Mouse (Mus musculus) neural tube, embryonic 14.5 days (tissue): ENCODE data around the gene Myh10. TPM values are rescaled to one million over a fixed set of nuclear protein-coding genes. Genes with fewer than 3 reads are reported as not detected.
"Not testable (repeated sequence)": the region's sequence is repeated elsewhere in the genome, so short reads cannot be mapped to it uniquely, and the experiment has no call there.

ENCODE experiments used
- ATAC-seq: fragments of 200-750 bp; cut with Nextera tagmentation; 2 replicates; pipeline ENCODE4 v1.8.0; 2017; ENCODE audit warnings: low read depth, mild to moderate bottlenecking, moderate TSS enrichment, moderate library complexity
- H3K27ac ChIP-seq: fragments of 300-500 bp; sonication (generic); 2 replicates; pipeline ENCODE4 v1.5.1; 2014; ENCODE audit warnings: low read depth, mild to moderate bottlenecking, control low read depth, low read length, moderate library complexity, mixed read lengths
- H3K27me3 ChIP-seq: fragments of 300-500 bp; sonication (generic); 2 replicates; pipeline ENCODE4 v1.6.1; 2014; ENCODE audit warnings: low read length; ENCODE audit not compliant: control insufficient read depth, insufficient read depth
- H3K36me3 ChIP-seq: fragments of 300-500 bp; sonication (generic); 2 replicates; pipeline ENCODE4 v1.6.1; 2014; ENCODE audit warnings: low read length, mixed read lengths; ENCODE audit not compliant: control insufficient read depth, insufficient read depth
- H3K4me1 ChIP-seq: fragments of 300-500 bp; sonication (generic); 2 replicates; pipeline ENCODE4 v1.6.1; 2014; ENCODE audit warnings: low read length; ENCODE audit not compliant: control insufficient read depth, insufficient read depth
- H3K4me2 ChIP-seq: fragments of 300-500 bp; sonication (generic); 2 replicates; pipeline ENCODE4 v1.6.1; 2014; ENCODE audit warnings: mild to moderate bottlenecking, low read depth, low read length, control low read depth
- H3K4me3 ChIP-seq: fragments of 300-500 bp; sonication (generic); 2 replicates; pipeline ENCODE4 v1.5.1; 2014; ENCODE audit warnings: low read depth, low read length, control low read depth, mixed read lengths
- H3K9ac ChIP-seq: fragments of 300-500 bp; sonication (generic); replicated peaks from 2 replicates; pipeline ENCODE4 v1.6.1; 2014; ENCODE audit warnings: low read depth, mild to moderate bottlenecking, control low read depth, low read length, mixed read lengths
- H3K9me3 ChIP-seq: fragments of 300-500 bp; sonication (generic); 2 replicates; pipeline ENCODE4 v1.6.1; 2016; ENCODE audit warnings: low read length; ENCODE audit not compliant: control insufficient read depth
- WGBS: fragments of 180-500 bp; shearing (Covaris S2); extraction: QIAGEN DNeasy Blood & Tissue Kit; methylation state at CpG from one replicate; pipeline ENCODE4 v1.1.7; 2014; 5-methylcytosine and 5-hydroxymethylcytosine counted together
- polyA plus RNA-seq: library from polyadenylated mRNA; unstranded; fragments of >200 nt; fragmentation: Nextera tagmentation; extraction: Ambion mirVana; gene quantifications from 2 replicates; pipeline ENCODE4 v1.2.1, GENCODE M21; 2014

The Myh10 gene
- polyA plus RNA-seq, 1 experiment from 2014 or later, result 92.2 TPM

DNA sequence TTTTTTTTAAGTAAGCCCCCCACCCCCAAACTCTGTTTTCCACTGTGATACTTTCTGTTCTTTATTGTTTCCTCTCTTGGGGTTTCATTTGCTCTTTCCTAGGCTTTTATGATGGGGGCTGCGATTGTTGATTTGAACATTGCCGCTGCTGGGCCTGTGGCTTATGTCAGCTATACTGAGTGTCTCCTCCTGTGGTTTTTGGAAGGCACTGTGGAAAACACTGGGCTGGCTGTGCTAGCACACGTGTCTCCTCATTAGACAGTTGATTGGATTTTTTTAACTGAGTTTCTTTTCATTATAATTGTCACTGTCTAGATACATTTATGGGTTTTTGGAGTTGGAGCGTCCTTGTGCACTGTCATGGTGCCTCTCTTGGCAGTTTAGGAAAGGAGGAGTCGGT lies 39.4 kb downstream of the Myh10 start:
- WGBS, result 71% methylated on average over 5 of the region's 5 CpGs
- H3K4me3 ChIP-seq, result no peak overlapping the region
- H3K27me3 ChIP-seq, result no peaks in the 10 kb centered on the region
- no peaks in the 10 kb centered on the region for H3K9me3 ChIP-seq
- H3K4me1 ChIP-seq, result 0 out of 2 replicates have a peak, but pooled peaks cover 2% of the 10 kb centered on the region
- no peak for ATAC-seq
- H3K9ac ChIP-seq, result no peak overlapping the region
- H3K4me2 ChIP-seq, result no peak overlapping the region
- H3K36me3 ChIP-seq, result peaks cover 9% of the 10 kb centered on the region; the same call in 1 of the 2 replicates
- no peak overlapping the region for H3K27ac ChIP-seq

DNA sequence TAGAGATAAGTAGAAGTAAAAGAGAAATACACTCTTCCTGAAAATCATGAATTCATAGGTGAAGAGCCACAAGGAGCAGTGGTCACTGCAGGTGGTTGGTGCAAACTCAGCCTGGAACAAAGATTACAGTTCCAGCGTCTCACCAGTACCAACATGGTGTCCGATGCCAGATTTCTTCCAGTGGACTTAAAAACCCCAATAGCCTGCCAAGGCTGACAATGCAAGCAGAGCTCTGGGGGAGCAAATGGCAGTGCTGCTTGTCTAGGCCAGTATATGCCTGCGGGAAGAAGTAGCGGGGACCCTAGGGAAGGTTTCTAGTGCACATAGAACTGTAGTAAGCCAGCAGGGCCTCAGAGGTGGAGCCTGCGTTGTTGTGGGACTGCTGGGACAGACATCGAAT lies 40.7 kb downstream of the Myh10 start:
- Histone ChIP-seq H3K4me2 (no peak overlapping the region), H3K27me3 (no peaks in the 10 kb centered on the region), H3K4me3 (no peak overlapping the region), H3K9ac (no peak overlapping the region), H3K36me3 (peaks cover 13% of the 10 kb centered on the region; the same call in 1 of the 2 replicates), H3K4me1 (0 out of 2 replicates have a peak, but pooled peaks cover 2% of the 10 kb centered on the region), H3K9me3 (no peaks in the 10 kb centered on the region), H3K27ac (no peak overlapping the region)
- 86% methylated on average over 6 of the region's 6 CpGs for WGBS
- no peak for ATAC-seq

DNA sequence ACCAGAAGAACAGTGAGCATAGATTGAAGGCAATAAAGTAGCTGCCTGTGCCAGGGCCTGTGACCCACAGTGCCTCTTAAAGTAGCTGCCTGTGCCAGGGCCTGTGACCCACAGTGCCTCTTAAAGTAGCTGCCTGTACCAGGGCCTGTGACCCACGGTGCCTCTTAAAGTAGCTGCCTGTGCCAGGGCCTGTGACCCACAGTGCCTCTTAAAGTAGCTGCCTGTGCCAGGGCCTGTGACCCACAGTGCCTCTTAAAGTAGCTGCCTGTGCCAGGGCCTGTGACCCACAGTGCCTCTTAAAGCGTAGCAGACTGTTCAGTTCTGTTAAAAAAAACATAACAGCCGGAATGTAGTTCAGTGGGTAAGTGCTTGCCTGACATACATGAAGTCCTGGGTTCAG lies 42.0 kb downstream of the Myh10 start:
- not testable (repeated sequence) for H3K9me3 ChIP-seq, H3K27ac ChIP-seq, H3K4me1 ChIP-seq, H3K4me3 ChIP-seq, H3K4me2 ChIP-seq, ATAC-seq, H3K27me3 ChIP-seq, H3K9ac ChIP-seq
- H3K36me3 ChIP-seq, result peaks cover 13% of the 10 kb centered on the region; the same call in 1 of the 2 replicates
- WGBS, result 91% methylated on average over 3 of the region's 3 CpGs

DNA sequence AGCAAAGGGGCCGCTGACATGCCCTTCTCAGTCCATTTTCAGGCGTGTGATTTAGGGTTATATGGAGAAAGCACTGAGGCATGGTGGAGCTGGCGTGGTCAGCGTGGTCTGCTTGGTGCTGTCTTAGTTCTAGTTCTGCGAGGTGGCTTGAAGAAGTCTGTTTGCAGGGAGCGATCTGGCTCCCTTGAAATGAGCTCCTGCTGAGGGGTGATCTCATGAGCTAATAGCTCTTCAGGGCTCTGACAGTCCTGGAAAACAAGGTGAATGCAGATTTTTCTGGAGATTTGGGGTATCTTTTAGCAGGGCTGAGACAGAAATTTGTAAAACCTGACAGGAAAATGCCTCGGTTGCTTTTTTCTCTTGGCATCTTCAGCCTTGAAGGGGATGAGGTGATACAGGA lies 48.1 kb downstream of the Myh10 start:
- no peak overlapping the region for H3K9ac ChIP-seq
- no peaks in the 10 kb centered on the region for H3K27me3 ChIP-seq
- no peak overlapping the region for H3K4me3 ChIP-seq
- peaks cover 13% of the 10 kb centered on the region; the same call in 1 of the 2 replicates for H3K36me3 ChIP-seq
- no peaks in the 10 kb centered on the region for H3K4me1 ChIP-seq
- ATAC-seq, result no peak
- no peak overlapping the region for H3K27ac ChIP-seq
- 84% methylated on average over 7 of the region's 7 CpGs for WGBS
- H3K9me3 ChIP-seq, result no peaks in the 10 kb centered on the region
- no peak overlapping the region for H3K4me2 ChIP-seq

DNA sequence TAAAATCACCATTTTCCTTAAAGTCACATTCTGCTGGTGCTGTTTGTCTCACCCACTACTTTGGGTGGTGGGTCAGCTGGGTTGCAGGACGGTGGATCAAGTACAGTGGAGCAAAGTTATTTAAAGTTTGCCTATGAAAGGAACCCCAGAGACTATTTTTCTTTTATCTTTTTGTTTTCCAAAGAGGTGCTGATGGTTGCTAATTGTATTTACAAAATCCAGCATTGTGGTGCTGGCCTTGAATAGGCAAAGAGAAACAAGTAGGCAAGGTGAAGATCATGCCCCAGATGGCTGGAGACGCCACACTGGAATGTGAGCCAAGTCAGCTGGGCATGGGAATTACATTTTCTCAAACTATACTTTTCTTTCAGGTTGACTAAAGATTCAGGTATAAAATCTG lies 51.3 kb downstream of the Myh10 start:
- Histone ChIP-seq H3K9me3 (no peaks in the 10 kb centered on the region), H3K9ac (no peak overlapping the region), H3K36me3 (peaks cover 5% of the 10 kb centered on the region; the same call in 1 of the 2 replicates), H3K4me2 (no peak overlapping the region), H3K4me3 (no peak overlapping the region), H3K27me3 (no peaks in the 10 kb centered on the region), H3K4me1 (peaks cover 12% of the 10 kb centered on the region; the same call in 1 of the 2 replicates), H3K27ac (no peak overlapping the region)
- 80% methylated on average over 2 of the region's 2 CpGs for WGBS
- no peak for ATAC-seq

DNA sequence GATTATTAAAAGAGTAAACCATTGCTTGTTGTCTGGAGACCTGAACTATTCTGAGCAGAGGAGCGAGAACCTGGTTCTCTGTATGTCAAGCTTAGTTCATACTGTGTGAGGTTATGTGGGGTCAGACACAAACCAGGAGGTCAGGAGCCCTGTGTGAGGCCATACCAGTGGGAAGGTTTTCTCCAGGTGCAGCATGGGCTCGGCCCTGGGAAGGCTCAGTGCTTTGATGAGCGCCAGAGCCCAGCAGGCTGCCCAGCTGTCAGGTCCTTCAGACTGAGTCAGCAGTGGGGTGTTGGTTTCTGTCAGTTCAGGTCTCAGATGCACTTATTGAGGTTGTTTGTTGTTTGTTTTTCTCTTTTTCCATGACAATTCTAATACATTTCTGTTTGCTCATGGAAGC lies 52.8 kb downstream of the Myh10 start:
- WGBS, result 80% methylated on average over 3 of the region's 3 CpGs
- Histone ChIP-seq H3K27me3 (no peaks in the 10 kb centered on the region), H3K4me3 (no peak overlapping the region), H3K9me3 (no peaks in the 10 kb centered on the region), H3K4me1 (peaks cover 12% of the 10 kb centered on the region; the same call in 1 of the 2 replicates), H3K4me2 (no peak overlapping the region), H3K36me3 (peaks cover 5% of the 10 kb centered on the region; the same call in 1 of the 2 replicates), H3K9ac (no peak overlapping the region), H3K27ac (no peak overlapping the region)
- ATAC-seq, result no peak

DNA sequence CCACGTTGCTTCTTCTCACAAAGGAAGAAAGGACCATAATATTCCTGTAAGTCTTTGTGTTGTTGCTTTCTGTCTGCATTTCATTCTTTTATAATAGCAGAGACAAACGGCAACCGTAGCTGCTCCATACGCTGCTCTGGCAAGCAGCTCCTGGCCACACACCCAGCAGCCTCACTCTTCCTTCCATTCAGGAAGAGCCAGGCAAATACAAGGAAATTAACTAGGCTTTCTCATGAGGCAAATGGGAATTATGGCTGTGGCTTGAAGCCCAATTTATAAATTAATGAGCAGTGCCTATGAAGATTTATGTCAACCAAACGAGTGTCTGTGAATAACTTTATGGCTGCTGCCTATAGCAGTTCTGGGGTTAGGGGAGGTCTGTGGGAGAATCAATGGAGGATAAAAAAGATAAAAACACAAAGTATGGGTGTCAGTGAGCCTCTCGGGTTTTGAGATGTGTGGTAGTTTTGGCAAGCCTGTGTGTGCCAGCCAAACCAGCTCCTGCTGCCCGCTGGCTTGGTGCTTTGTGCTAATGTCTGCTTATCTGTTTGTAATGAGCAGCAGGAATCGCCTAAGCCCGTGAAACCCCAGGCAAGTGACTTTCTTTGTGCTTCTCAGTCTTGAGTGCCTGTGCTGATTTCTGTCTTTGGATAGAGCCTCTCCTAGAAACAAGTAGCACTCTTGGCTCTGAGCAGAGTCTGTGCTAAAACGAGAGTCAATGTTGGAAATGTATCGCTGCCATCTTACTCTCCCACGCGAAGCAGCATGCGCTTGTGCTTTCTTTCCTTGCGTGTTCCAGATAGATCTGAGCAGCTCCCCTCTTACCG lies 54.2 kb downstream of the Myh10 start:
- ATAC-seq, result peak; percentile 73
- 49% methylated on average over 16 of the region's 16 CpGs for WGBS
- H3K9ac ChIP-seq, result no peak overlapping the region

DNA sequence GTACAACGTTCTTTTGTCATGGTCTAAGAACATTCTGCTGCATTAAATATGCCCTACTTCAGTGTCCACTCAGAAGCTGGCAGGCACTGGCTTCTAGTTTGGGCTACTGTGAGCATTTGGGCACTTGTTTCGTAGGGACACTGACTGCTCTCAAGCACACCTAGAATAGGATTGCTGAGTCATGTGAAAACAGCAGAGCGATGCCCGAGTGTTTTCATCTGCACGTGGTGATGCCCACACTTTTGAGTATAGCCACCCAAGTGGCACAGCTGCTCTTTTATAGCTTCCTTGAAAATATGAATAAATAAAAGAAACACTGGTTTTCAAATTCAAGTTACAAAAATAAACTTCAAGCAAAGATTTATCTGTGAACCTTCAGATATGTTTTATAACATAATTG lies 56.8 kb downstream of the Myh10 start:
- Histone ChIP-seq H3K4me3 (no peak overlapping the region), H3K9ac (no peak overlapping the region), H3K27me3 (no peaks in the 10 kb centered on the region), H3K4me1 (peaks cover 12% of the 10 kb centered on the region; the same call in 1 of the 2 replicates), H3K9me3 (no peaks in the 10 kb centered on the region), H3K4me2 (no peak overlapping the region), H3K36me3 (peaks cover 9% of the 10 kb centered on the region), H3K27ac (no peak overlapping the region)
- ATAC-seq, result no peak
- WGBS, result 86% methylated on average over 5 of the region's 5 CpGs

More for the DNA sequence above, 54.2 kb downstream of the Myh10 start:
- Histone ChIP-seq H3K27ac (peak overlapping the region; percentile 46), H3K9me3 (no peaks in the 10 kb centered on the region), H3K36me3 (peaks cover 5% of the 10 kb centered on the region; the same call in 1 of the 2 replicates), H3K27me3 (no peaks in the 10 kb centered on the region), H3K4me2 (no peak overlapping the region), H3K4me3 (no peak overlapping the region), H3K4me1 (peaks cover 12% of the 10 kb centered on the region; the same call in 1 of the 2 replicates)

DNA sequence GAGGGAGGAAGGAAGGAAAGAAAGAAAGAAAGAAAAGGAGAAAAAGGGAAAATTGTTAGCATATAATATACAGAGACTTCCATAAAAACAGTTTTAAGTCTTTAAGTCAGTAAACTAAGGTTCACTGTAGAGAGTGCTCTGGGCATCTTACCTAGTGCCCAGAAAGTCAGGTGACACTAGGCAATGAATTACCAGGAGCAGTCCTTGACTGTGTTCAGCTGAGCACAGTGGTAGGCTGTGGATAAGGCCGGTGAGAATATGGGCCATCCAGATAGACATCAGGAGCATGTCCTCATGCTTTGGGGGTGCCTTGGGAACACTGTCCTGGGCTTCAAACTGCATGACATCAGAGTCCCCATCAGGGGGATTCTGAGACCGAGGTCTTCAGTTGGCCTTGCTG lies 58.8 kb downstream of the Myh10 start:
- no peak overlapping the region for H3K4me2 ChIP-seq
- no peaks in the 10 kb centered on the region for H3K9me3 ChIP-seq
- 88% methylated on average over 2 of the region's 2 CpGs for WGBS
- ATAC-seq, result no peak
- H3K27me3 ChIP-seq, result no peaks in the 10 kb centered on the region
- peaks cover 9% of the 10 kb centered on the region for H3K36me3 ChIP-seq
- H3K27ac ChIP-seq, result no peak overlapping the region
- no peak overlapping the region for H3K9ac ChIP-seq
- H3K4me1 ChIP-seq, result peaks cover 26% of the 10 kb centered on the region; the same call in 1 of the 2 replicates
- H3K4me3 ChIP-seq, result no peak overlapping the region
